Mouse (Mus musculus): ENCODE data around the gene Keap1.

GRCm38 (mm10) chr9:21233366-21233765, 5.8 kb downstream of the Keap1 start:
- no peak for TF ChIP-seq CTCF (IDR thresholded peaks at IDR 0.05; ENCODE audit: insufficient read depth, low read depth, low read length)
- no peak for TF ChIP-seq POLR2A (IDR thresholded peaks at IDR 0.05; ENCODE audit: insufficient read depth, low read depth, low read length)

Measured in olfactory bulb, adult 2 months (tissue).